Mouse (Mus musculus) C2C12 (cell line): ENCODE data around the gene Tubb2b.

Experiments
- CTCF ChIP-seq: IDR thresholded peaks from one replicate; pipeline ENCODE4 v1.5.1; 2011; ENCODE audit not compliant: control insufficient read depth, insufficient read depth, insufficient read length
- FOSL1 ChIP-seq: IDR thresholded peaks from one replicate; pipeline ENCODE4 v1.8.0; 2011; ENCODE audit warnings: mild to moderate bottlenecking, low read length; ENCODE audit not compliant: poor library complexity, insufficient read depth, severe bottlenecking
- MAX ChIP-seq: IDR thresholded peaks from one replicate; pipeline ENCODE4 v1.6.1; 2011; ENCODE audit warnings: mild to moderate bottlenecking, control low read depth
- MYOD1 ChIP-seq: IDR thresholded peaks from one replicate; pipeline ENCODE4 v1.6.1; 2011; ENCODE audit warnings: low read depth; ENCODE audit not compliant: control insufficient read depth, insufficient read length
- MYOG ChIP-seq: IDR thresholded peaks from one replicate; pipeline ENCODE4 v1.6.1; 2011; ENCODE audit not compliant: control insufficient read depth, insufficient read length; ENCODE audit errors: extremely low read depth
- USF1 ChIP-seq: IDR thresholded peaks from one replicate; pipeline ENCODE4 v1.6.1; 2011; ENCODE audit warnings: low read depth, mild to moderate bottlenecking, control low read depth, moderate library complexity

- TF ChIP-seq CTCF (no peak), MAX (no peak), USF1 (no peak), MYOG (no peak), FOSL1 (no peak), MYOD1 (no peak)
Measured at GRCm38 (mm10) chr13:34149463-34150176, 19.4 kb upstream of the Tubb2b start.
